Mouse (Mus musculus) R1 (cell line): ENCODE results near the gene Kif18b.

Source experiments
- DNase-seq: peaks from one replicate; pipeline ENCODE4 v3.0.0-alpha.2; 2018; ENCODE audit warnings: low read depth, low spot score

Kif18b gene

DNA sequence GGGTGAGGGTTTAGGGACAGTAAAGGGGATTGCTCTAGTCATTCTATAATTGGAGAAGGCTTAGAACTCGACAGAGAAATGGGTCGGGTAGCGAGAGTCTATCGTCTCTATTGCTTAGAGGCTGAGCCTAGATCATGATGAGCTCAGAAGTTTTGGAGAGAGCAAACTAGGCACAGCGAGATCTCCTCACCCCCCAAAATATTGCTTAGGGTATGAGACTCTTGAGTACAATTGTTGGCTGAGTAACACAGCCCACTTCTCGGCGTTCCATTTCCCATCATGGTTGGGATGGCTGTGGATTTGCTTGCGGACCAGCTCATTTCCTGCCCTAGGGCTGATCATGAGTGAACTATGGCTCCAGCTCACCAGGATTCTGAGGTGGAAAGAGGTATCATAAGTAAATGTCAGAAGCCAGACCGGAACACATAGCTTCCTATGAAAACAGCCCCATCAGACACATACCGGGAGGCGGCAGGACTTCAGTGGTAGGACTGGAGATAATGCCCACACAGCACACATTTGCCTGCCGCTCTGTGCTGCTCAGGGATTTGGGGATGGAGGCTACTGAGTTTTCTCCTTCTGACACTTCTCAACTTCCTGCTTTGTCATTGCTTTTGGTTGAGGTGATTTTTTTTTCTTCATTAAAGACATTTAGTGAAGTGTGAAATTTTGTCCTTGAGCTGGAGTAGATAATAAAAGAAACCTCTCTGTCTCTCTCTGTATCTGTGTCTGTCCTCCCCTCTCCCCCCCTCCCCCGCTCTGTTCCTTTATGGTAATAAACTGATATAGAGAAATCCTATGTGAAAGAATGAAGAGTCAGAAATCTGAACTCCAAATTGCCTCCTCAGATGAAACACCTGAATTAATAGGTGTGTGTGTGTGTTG is 43.4 kb downstream of the Kif18b start:
- peak; percentile 8 for DNase-seq

GRCm38 (mm10) chr11:102880585-102881313 is 44.2 kb downstream of the Kif18b start, which contains the start of the genes Eftud2 and Ccdc103:
Gene Eftud2, minus strand, starts transcription at chr11:102880985.
Gene Ccdc103, plus strand, starts transcription at chr11:102881204.
- DNase-seq = peak; percentile 93

GRCm38 (mm10) chr11:102879558-102879957 is 45.4 kb downstream of the Kif18b start:
- DNase-seq = no peak

DNA sequence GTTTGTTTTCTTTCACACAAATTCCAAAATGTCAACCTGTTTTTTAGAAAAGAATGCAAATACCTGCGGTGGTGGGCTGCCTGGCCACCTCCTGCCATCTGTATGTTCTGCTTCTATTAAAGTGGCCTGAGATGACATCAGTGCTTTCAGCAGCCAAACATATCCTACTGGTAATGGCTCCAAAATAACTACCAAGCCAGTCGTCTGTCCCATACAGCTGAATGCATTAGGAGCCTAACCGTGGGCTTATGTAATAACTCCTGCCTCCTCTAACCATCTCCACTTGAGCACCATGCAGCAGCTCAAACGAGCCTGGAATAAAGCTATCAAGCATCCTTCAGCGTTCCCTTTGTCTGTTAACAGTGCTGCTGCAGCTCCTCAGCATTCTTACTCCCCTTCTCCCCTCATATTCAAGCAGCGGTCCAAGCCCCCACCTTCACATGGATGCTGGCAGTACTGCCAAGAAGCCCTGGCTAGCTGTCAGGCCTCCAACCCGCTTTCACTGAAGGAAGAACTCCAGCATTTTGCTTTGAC is 50.1 kb downstream of the Kif18b start:
- no peak for DNase-seq

DNA sequence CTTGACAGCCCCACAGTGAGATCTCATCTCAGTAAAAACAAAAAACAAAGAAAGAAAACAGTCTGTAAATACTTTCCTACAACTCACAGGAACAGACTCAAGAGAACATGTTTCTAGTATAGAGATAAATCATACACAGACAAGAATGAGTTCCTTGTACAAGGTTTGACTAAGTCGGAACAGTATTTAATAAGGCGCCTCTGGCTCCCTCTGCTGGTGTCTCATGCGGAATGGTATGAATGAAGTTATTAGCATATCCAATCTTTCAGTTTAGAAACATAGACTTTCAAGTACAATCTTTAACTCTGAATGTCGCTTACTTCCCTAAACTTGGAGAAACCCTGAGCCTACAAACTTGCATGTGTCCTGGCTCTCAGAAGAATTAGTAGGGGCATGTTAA is 60.7 kb downstream of the Kif18b start:
- peak; percentile 56 for DNase-seq

DNA sequence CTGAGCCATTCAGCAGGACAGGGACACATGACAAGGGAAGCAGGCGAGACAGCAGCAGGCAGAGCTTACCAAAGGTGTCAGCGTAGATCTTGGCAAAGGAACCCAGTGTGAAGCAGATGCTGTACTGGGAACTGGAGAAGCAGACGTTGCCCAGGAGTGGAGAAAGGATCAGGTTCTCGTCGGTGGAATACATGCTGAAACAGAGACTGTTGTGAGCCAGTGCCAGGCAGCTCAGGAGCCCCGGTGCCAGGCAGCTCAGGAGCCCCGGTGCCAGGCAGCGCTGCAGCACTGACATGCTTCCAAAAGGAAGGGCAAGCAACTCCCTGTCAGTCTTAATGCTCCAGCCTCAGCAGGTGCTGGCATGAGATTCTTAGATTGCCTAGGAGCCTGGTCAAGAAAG is 65.0 kb downstream of the Kif18b start:
- DNase-seq = no peak

DNA sequence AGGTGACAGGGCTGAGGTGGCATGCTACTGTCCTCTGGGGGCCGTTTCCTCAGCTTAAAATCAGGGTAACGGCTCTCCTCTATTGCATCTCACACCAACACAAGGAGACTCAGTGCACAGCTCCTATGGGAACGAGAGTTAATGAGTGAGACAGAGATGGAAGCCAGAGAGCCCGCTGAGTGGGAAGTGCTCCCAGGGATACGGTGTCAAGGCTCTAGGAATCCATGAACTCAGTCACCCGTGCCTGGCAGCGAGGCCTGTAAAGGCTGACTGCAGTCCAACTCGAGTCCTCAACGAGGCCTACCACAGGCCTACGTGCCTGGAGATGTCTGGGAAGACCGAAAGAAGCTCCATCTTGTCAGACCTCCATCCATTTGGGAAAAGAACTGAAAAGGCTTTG is 66.0 kb downstream of the Kif18b start:
- DNase-seq = no peak

GRCm38 (mm10) chr11:102855941-102856340 is 69.0 kb downstream of the Kif18b start:
- no peak for DNase-seq
